Mouse (Mus musculus) heart, embryonic 12.5 days (tissue): Measurements from ENCODE around the gene Gm20518. TPM values are rescaled to one million over a fixed set of nuclear protein-coding genes. Genes with fewer than 3 reads are reported as not detected.

Source experiments
- ATAC-seq: fragments of 200-750 bp; cut with Nextera tagmentation; 2 replicates; pipeline ENCODE4 v1.8.0; 2017; ENCODE audit warnings: moderate TSS enrichment, moderate library complexity; ENCODE audit not compliant: insufficient number of reproducible peaks, low FRiP score
- H3K27ac ChIP-seq: fragments of 300-500 bp; sonication (generic); 2 replicates; pipeline ENCODE4 v1.5.1; 2016; ENCODE audit warnings: mild to moderate bottlenecking, moderate library complexity; ENCODE audit not compliant: poor library complexity, severe bottlenecking
- H3K27me3 ChIP-seq: fragments of 300-500 bp; sonication (generic); replicated peaks from 2 replicates; pipeline ENCODE4 v1.6.1; 2016; ENCODE audit warnings: mild to moderate bottlenecking, moderate library complexity
- H3K36me3 ChIP-seq: fragments of 300-500 bp; sonication (generic); 2 replicates; pipeline ENCODE4 v1.6.1; 2016; ENCODE audit warnings: mild to moderate bottlenecking, moderate library complexity
- H3K4me1 ChIP-seq: fragments of 300-500 bp; sonication (generic); replicated peaks from 2 replicates; pipeline ENCODE4 v1.6.1; 2016; ENCODE audit warnings: mild to moderate bottlenecking
- H3K4me2 ChIP-seq: fragments of 300-500 bp; sonication (generic); 2 replicates; pipeline ENCODE4 v1.6.1; 2016; ENCODE audit warnings: mild to moderate bottlenecking, moderate library complexity
- H3K4me3 ChIP-seq: fragments of 300-500 bp; sonication (generic); 2 replicates; pipeline ENCODE4 v1.5.1; 2016; ENCODE audit warnings: mild to moderate bottlenecking
- H3K9ac ChIP-seq: fragments of 300-500 bp; sonication (generic); 2 replicates; pipeline ENCODE4 v1.6.1; 2016; ENCODE audit warnings: mild to moderate bottlenecking, moderate library complexity
- H3K9me3 ChIP-seq: fragments of 300-500 bp; sonication (generic); replicated peaks from 2 replicates; pipeline ENCODE4 v1.6.1; 2016; ENCODE audit warnings: mild to moderate bottlenecking, moderate library complexity
- WGBS: fragments of 180-500 bp; shearing (Covaris S2); methylation state at CpG from one replicate; pipeline ENCODE4 v1.1.7; 2016; 5-methylcytosine and 5-hydroxymethylcytosine counted together
- polyA plus RNA-seq: library from polyadenylated mRNA; unstranded; fragments of >200 nt; fragmentation: Nextera tagmentation; extraction: Ambion mirVana; gene quantifications from 2 replicates; pipeline ENCODE4 v1.2.1, GENCODE M21; 2016

Gene Gm20518
- polyA plus RNA-seq = 0.19 and 0.32 TPM in 2 replicates

DNA sequence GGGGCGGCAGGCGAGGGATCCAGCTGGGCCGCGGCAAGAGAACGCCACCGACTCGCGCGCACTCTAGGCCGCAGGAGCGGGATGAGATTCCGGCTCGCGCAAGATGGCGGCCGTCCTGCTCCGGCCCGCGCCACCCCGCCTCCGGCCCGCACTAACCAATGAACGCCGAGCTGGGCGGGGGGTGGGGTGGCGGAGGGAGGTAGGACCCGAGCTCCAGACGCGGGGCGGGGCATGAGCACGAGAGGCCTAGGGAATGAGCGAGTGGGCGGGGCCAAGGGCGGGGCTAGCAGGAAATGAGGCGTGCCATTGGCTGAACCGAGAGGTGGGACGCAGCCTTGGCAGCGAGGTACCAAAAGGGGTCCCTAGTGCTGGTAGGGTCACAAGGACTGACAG is at the start of gene Gm20518:
Gm20518 (minus strand) TSS at position 105 of the 393 bp plus-strand sequence.
- Histone ChIP-seq H3K9ac (peak within 1 kb of the TSS; percentile 94), H3K36me3 (peaks cover 5% of the 10 kb centered on the region), H3K9me3 (no peaks in the 10 kb centered on the region), H3K4me2 (peak within 1 kb of the TSS; percentile 77), H3K4me1 (peaks cover 20% of the 10 kb centered on the region), H3K4me3 (peak within 1 kb of the TSS; percentile 67), H3K27ac (peak within 1 kb of the TSS; percentile 94), H3K27me3 (no peaks in the 10 kb centered on the region)
- under 1% methylated on average over 38 of the region's 38 CpGs for WGBS
- ATAC-seq = peak; percentile 99

DNA sequence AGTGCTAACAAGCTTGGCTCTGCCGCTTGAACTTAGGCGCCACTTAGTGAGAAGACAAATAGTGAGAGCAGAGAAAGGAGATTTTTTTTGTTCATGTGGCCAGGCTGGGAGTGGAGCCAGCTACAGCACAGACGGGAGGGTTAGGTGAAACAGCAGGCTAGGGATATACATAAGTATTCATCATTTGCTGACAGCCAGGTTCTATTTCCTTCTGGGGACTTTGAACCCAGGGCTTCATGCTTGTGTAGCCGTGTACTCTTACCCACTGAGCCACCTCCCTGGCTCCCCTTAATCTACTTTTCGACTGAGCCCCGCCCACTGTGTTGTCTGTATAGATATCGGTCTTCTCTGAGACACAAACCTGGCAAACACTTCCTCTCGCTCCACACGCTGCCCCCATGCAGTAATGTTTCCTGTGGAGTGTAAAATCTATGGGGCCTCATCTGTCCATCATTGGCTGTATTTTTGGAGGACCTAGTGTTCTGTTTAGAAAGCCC is 47.8 kb upstream of the Gm20518 start:
- Histone ChIP-seq H3K9ac (no peak overlapping the region), H3K4me2 (no peak overlapping the region)

DNA sequence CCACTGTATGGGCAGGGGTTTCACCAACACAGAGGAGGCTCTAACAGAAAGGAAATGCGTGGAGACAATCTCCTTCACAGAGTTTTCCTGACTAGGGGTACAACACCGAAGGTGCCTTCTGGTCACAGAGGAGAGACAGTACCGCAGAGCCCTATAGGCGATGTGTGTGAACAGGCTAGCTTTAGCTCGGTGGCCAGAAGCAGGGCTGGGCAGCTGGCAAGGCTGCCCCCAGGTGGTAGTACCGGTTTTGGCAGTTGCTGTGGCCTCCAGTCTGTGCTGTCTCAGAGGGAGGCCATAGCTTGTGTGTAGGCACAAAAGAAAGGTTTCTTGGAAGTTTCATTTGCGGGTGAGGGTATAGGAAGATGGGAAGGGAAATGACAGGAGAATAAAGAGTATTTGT is 47.4 kb upstream of the Gm20518 start:
- no peaks in the 10 kb centered on the region for H3K36me3 ChIP-seq
- peaks cover 30% of the 10 kb centered on the region for H3K27me3 ChIP-seq
- H3K4me2 ChIP-seq = no peak overlapping the region
- H3K9me3 ChIP-seq = no peaks in the 10 kb centered on the region
- H3K9ac ChIP-seq = no peak overlapping the region
- peak; percentile 84 for ATAC-seq
- no peaks in the 10 kb centered on the region; the same call in 1 of the 2 replicates for H3K4me1 ChIP-seq
- no peak overlapping the region for H3K4me3 ChIP-seq
- H3K27ac ChIP-seq = no peak overlapping the region
- WGBS = 8% methylated on average over 7 of the region's 7 CpGs

More for the DNA sequence above, 47.8 kb upstream of the Gm20518 start:
- peak; percentile 71 for ATAC-seq
- H3K4me1 ChIP-seq = no peaks in the 10 kb centered on the region; the same call in 1 of the 2 replicates
- H3K36me3 ChIP-seq = no peaks in the 10 kb centered on the region
- no peak overlapping the region for H3K27ac ChIP-seq
- WGBS = 44% methylated on average over 9 of the region's 9 CpGs
- H3K4me3 ChIP-seq = no peak overlapping the region
- peaks cover 32% of the 10 kb centered on the region for H3K27me3 ChIP-seq
- H3K9me3 ChIP-seq = no peaks in the 10 kb centered on the region

DNA sequence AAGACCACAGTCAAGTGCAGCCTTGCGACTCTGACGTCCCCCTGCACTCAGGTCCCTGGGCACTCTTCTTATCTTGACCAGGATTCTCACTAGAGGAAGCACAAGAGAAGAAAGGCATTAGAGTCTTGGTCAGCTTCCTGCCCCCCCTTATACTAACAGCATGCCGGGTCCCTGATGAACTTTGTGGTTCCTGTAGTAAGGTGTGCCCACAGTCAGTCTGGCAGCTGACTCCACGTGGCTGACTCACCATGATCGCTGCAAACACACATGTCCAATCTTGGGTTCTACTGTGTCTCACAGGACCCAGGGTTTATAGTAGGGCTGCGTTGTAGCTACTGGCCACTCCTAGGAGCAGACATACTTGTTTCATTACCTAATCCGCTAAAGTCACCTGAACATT is 46.7 kb upstream of the Gm20518 start:
- H3K36me3 ChIP-seq = no peaks in the 10 kb centered on the region
- no peak overlapping the region for H3K4me2 ChIP-seq
- no peaks in the 10 kb centered on the region for H3K9me3 ChIP-seq
- H3K4me1 ChIP-seq = no peaks in the 10 kb centered on the region; the same call in 1 of the 2 replicates
- H3K27ac ChIP-seq = no peak overlapping the region
- H3K4me3 ChIP-seq = no peak overlapping the region
- no peak for ATAC-seq
- H3K9ac ChIP-seq = no peak overlapping the region
- peaks cover 26% of the 10 kb centered on the region for H3K27me3 ChIP-seq
- WGBS = 48% methylated on average over 7 of the region's 7 CpGs

DNA sequence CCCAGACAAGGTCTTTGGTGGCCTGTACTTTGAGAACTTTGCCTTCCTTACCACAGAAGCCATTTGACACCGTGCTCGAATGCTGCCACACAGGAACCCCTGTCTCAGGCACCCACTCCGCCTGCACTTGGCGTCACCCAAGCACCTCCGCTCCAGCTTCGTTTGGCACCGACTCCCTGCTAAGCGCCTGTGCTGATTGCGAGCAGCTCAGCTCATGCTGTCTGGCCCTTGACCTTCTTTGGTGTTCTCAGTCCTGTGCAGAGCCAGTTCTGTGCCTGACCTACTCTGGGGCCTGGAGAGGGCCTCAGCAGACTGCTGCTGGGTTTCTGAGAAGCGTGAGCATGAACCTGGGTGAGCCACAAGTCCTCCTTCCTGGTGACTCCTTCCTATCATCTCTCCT is 45.3 kb upstream of the Gm20518 start:
- Histone ChIP-seq H3K27ac (no peak overlapping the region), H3K4me3 (no peak overlapping the region), H3K36me3 (no peaks in the 10 kb centered on the region), H3K9me3 (no peaks in the 10 kb centered on the region), H3K4me2 (no peak overlapping the region), H3K27me3 (peaks cover 26% of the 10 kb centered on the region), H3K4me1 (no peaks in the 10 kb centered on the region; the same call in 1 of the 2 replicates), H3K9ac (no peak overlapping the region)
- no peak for ATAC-seq
- 74% methylated on average over 10 of the region's 10 CpGs for WGBS

DNA sequence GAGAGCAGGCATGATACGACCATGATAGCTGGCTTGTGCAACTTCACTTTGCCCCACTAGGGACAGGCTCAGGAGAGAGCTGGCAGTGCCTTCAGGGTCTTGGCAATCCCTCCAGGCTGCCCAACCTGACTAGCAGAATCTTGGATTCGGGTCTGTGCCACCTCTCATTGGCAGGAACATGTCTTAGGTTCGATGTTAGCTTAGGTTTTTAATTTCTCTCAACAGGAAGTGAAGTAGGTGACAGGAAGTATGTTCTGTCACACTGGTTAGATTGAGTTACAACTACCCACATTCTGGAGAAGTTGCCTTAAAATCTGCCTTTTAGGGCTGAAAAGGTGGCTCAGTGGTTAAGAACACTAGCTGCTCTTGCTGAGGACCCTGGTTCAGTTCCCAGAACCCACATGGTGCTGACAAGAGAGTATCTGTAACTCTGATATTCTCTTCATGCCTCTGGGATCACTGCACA is 43.0 kb upstream of the Gm20518 start:
- Histone ChIP-seq H3K4me1 (no peaks in the 10 kb centered on the region; the same call in 1 of the 2 replicates), H3K27me3 (peaks cover 26% of the 10 kb centered on the region), H3K4me2 (no peak overlapping the region), H3K9ac (no peak overlapping the region), H3K27ac (no peak overlapping the region), H3K9me3 (no peaks in the 10 kb centered on the region), H3K36me3 (no peaks in the 10 kb centered on the region), H3K4me3 (no peak overlapping the region)
- no peak for ATAC-seq
- WGBS = 57% methylated on average over 3 of the region's 3 CpGs

DNA sequence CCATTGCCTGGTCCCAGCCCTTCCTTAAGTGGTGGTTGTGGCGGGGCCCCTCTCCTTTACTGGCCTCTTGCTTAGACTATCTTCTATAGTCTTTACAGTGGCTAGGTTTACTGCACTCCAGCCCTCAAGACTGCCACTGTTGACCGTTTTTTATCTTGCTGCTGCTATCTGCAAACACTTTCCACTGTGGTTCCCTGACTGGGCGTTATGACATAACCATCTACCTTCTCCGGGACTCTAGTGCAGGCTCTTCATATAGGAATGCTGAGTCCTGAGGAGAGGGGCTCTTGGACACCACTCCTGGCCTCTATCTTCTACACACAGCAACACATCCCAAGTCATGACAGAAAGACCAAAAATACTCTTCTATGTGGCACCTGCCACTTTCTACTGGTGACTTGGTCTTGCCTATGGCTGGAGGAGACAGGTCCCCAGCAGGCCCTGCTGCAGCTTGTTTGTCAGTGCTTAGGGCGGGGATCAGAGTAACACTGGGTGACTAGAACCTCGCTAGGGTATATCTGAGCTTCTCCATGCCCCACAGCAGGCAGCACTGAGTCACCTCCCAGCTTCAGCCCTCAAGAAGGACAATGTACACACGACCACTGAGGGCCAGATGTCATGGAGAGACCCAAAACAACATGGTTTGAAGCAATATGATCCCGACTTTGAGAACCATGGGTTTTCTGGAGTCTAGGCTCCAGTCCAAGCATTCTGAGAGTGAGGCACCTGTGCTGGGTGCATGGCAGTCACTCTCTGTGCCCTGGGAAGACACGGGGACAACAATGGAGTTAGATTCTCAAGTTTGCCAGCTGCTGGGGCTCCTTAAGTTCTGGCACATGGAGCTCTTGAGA is 42.3 kb upstream of the Gm20518 start:
- Histone ChIP-seq H3K4me2 (no peak overlapping the region), H3K9ac (no peak overlapping the region), H3K36me3 (no peaks in the 10 kb centered on the region), H3K9me3 (no peaks in the 10 kb centered on the region), H3K27me3 (peaks cover 26% of the 10 kb centered on the region), H3K4me3 (no peak overlapping the region), H3K27ac (no peak overlapping the region), H3K4me1 (no peaks in the 10 kb centered on the region; the same call in 1 of the 2 replicates)
- no peak for ATAC-seq
- 52% methylated on average over 9 of the region's 9 CpGs for WGBS

DNA sequence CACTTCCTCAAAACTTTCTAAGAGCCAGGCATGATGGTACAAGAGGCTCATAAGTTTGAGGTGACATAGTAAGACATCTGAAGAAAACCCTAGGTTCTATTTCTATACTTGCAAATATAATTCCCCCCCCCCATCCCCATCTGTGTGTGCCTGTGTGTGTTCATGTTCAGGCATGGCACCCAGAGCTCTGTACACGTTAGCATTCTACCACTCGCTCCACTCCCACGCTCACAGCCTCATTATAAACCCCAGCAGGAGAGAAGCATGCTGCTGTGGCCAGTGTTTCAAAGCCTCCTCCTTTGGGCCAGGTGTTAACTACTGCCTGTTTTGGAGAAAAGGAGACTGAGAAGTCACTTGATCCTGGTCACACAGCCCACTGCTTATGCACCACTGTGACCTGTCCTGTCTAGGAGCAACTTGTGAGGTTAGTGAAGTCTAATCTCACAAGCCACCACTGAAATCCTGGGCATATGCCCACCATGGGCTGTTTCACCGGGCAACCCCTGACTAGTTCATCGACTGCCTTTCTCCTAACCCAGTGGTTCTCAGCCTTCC is 40.5 kb upstream of the Gm20518 start:
- Histone ChIP-seq H3K27me3 (peaks cover 16% of the 10 kb centered on the region), H3K27ac (no peak overlapping the region), H3K4me1 (peaks cover 3% of the 10 kb centered on the region; the same call in 1 of the 2 replicates), H3K9ac (no peak overlapping the region), H3K4me3 (no peak overlapping the region), H3K4me2 (no peak overlapping the region), H3K36me3 (no peaks in the 10 kb centered on the region), H3K9me3 (no peaks in the 10 kb centered on the region)
- ATAC-seq = no peak
- WGBS = 71% methylated on average over 5 of the region's 5 CpGs

DNA sequence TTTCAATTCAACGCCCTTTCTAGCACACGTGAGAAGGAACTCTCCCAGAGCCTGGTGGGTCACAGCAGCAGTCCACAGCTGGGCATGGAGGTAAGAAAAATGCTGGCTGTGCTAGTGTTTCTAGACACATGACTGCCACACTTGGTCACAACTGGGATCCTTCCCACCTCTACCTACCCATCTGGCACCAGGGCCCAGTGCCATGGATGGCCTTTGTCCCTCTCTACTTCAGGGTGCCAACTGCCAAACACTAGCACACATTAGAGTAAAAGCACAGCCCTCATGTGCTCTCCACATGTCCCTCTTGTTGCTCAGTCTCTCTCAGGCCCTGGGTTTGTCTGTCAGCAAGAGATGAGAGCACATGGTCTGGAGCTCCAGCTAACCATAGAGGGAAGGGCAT is 38.2 kb upstream of the Gm20518 start:
- Histone ChIP-seq H3K4me3 (no peak overlapping the region), H3K9ac (no peak overlapping the region), H3K4me1 (peaks cover 7% of the 10 kb centered on the region; the same call in 1 of the 2 replicates), H3K27me3 (0 out of 2 replicates have a peak, but pooled peaks cover 3% of the 10 kb centered on the region), H3K9me3 (no peaks in the 10 kb centered on the region), H3K27ac (no peak overlapping the region), H3K36me3 (peaks cover 17% of the 10 kb centered on the region), H3K4me2 (no peak overlapping the region)
- WGBS = 81% methylated on average over 2 of the region's 2 CpGs
- no peak for ATAC-seq

DNA sequence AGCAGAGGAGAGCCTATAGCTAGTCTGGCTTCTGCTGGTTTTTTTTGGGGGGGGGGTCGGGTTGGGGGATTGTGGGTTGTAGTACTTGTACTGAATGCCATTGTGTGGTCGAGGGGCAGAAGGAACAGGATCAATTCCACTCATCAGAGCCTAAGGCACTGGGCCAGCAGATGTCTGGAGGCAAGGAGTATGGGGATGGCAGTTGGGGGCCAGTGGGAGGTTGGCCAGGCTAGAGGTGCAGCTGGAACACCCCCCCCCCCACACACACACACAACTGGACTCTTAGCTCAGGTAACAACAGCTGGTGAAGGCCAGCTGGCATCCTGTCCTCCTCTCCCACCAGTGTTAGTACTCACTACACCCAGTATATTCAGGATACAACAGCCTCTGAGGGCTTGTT is 37.7 kb upstream of the Gm20518 start:
- H3K27me3 ChIP-seq = 0 out of 2 replicates have a peak, but pooled peaks cover 3% of the 10 kb centered on the region
- no peak overlapping the region for H3K27ac ChIP-seq
- peaks cover 7% of the 10 kb centered on the region; the same call in 1 of the 2 replicates for H3K4me1 ChIP-seq
- peaks cover 17% of the 10 kb centered on the region for H3K36me3 ChIP-seq
- no peaks in the 10 kb centered on the region for H3K9me3 ChIP-seq
- H3K4me2 ChIP-seq = no peak overlapping the region
- H3K9ac ChIP-seq = no peak overlapping the region
- no peak overlapping the region for H3K4me3 ChIP-seq
- ATAC-seq = no peak
- 41% methylated on average over 2 of the region's 2 CpGs for WGBS

DNA sequence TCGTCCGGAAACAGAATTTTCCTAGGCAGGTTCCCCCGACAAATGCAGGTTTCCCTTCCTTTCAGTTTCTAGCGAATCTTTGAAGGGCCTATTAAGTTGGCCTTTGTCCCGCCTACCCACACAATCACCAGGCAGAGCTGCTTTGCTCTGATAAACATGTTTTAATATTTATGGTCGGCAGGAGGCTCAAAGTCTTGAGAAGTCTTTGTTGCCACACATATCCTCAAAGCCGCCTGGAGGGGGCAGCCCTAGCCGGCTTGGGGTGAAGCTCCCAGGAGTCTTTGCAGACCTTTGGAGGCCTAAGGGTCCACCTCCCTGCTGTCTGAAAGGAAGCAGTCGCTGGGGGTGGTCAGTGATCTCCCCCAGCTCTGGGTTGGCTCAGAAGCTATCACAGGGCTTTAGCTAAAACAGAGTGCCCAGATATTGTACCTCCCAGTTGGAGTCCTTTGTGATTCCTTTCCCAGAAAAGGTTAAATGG is 37.2 kb upstream of the Gm20518 start:
- H3K27me3 ChIP-seq = 0 out of 2 replicates have a peak, but pooled peaks cover 3% of the 10 kb centered on the region

More for the DNA sequence above, 37.2 kb upstream of the Gm20518 start:
- Histone ChIP-seq H3K27ac (peak overlapping the region; percentile 9; the same call in 1 of the 2 replicates), H3K36me3 (peaks cover 17% of the 10 kb centered on the region), H3K4me2 (peak overlapping the region; percentile 94), H3K9ac (peak overlapping the region; percentile 83), H3K9me3 (no peaks in the 10 kb centered on the region), H3K4me3 (peak overlapping the region; percentile 71), H3K4me1 (peaks cover 7% of the 10 kb centered on the region; the same call in 1 of the 2 replicates)
- ATAC-seq = peak; percentile 48; the same call in 1 of the 2 replicates
- WGBS = under 1% methylated on average over 9 of the region's 9 CpGs
